Mouse (Mus musculus): ENCODE results near the gene Kcnn3.

Kcnn3 gene

GRCm38 (mm10) chr3:89558972-89559910, 39.3 kb downstream of the Kcnn3 start:
- in situ Hi-C loops (cut with MseI, MboI): no loop called here

GRCm38 (mm10) chr3:89561386-89561785, 41.4 kb downstream of the Kcnn3 start:
- in situ Hi-C loops (cut with MseI, MboI): no loop called here

GRCm38 (mm10) chr3:89565371-89565770, 45.4 kb downstream of the Kcnn3 start:
- in situ Hi-C loops (cut with MseI, MboI): no loop called here

GRCm38 (mm10) chr3:89569058-89569457, 49.1 kb downstream of the Kcnn3 start:
- in situ Hi-C loops (cut with MseI, MboI): no loop called here

- in situ Hi-C loops (cut with MseI, MboI): no loop called here
Measured at GRCm38 (mm10) chr3:89569707-89570324, 49.9 kb downstream of the Kcnn3 start.

- in situ Hi-C loops (cut with MseI, MboI): no loop called here
Measured at GRCm38 (mm10) chr3:89570362-89570761, 50.4 kb downstream of the Kcnn3 start.

GRCm38 (mm10) chr3:89574260-89574659, 54.3 kb downstream of the Kcnn3 start:
- in situ Hi-C loops (cut with MseI, MboI): no loop called here

- in situ Hi-C loops (cut with MseI, MboI): no loop called here
Measured at GRCm38 (mm10) chr3:89576381-89576780, 56.4 kb downstream of the Kcnn3 start.

- in situ Hi-C loops (cut with MseI, MboI): no loop called here
Measured at GRCm38 (mm10) chr3:89577154-89577553, 57.2 kb downstream of the Kcnn3 start.

GRCm38 (mm10) chr3:89578083-89578482, 58.1 kb downstream of the Kcnn3 start:
- in situ Hi-C loops (cut with MseI, MboI): no loop called here

GRCm38 (mm10) chr3:89578803-89579202, 58.8 kb downstream of the Kcnn3 start:
- in situ Hi-C loops (cut with MseI, MboI): no loop called here

- in situ Hi-C loops (cut with MseI, MboI): no loop called here
Measured at GRCm38 (mm10) chr3:89584254-89584653, 64.3 kb downstream of the Kcnn3 start.

- in situ Hi-C loops (cut with MseI, MboI): no loop called here
Measured at GRCm38 (mm10) chr3:89588436-89588835, 68.5 kb downstream of the Kcnn3 start.

- in situ Hi-C loops (cut with MseI, MboI): no loop called here
Measured at GRCm38 (mm10) chr3:89589321-89589720, 69.4 kb downstream of the Kcnn3 start.

GRCm38 (mm10) chr3:89590386-89590785, 70.4 kb downstream of the Kcnn3 start:
- in situ Hi-C loops (cut with MseI, MboI): no loop called here

GRCm38 (mm10) chr3:89591461-89591860, 71.5 kb downstream of the Kcnn3 start:
- in situ Hi-C loops (cut with MseI, MboI): no loop called here

GRCm38 (mm10) chr3:89592809-89593208, 72.8 kb downstream of the Kcnn3 start:
- in situ Hi-C loops (cut with MseI, MboI): no loop called here

- in situ Hi-C loops (cut with MseI, MboI): no loop called here
Measured at GRCm38 (mm10) chr3:89593524-89593923, 73.6 kb downstream of the Kcnn3 start.

GRCm38 (mm10) chr3:89598361-89598760, 78.4 kb downstream of the Kcnn3 start:
- in situ Hi-C loops (cut with MseI, MboI): no loop called here

GRCm38 (mm10) chr3:89598967-89599366, 79.0 kb downstream of the Kcnn3 start:
- in situ Hi-C loops (cut with MseI, MboI): no loop called here

GRCm38 (mm10) chr3:89601060-89601459, 81.1 kb downstream of the Kcnn3 start:
- in situ Hi-C loops (cut with MseI, MboI): no loop called here

GRCm38 (mm10) chr3:89603300-89603699, 83.3 kb downstream of the Kcnn3 start:
- in situ Hi-C loops (cut with MseI, MboI): no loop called here

GRCm38 (mm10) chr3:89605235-89605634, 85.3 kb downstream of the Kcnn3 start:
- in situ Hi-C loops (cut with MseI, MboI): no loop called here

Data from mouse trophoblast stem cell (cell line).